Mouse (Mus musculus) embryonic facial prominence, embryonic 15.5 days (tissue): ENCODE measurements around the gene Cd300ld2. TPM values are rescaled to one million over a fixed set of nuclear protein-coding genes. Genes with fewer than 3 reads are reported as not detected.
"Not testable (repeated sequence)": the region's sequence is repeated elsewhere in the genome, so short reads cannot be mapped to it uniquely, and the experiment has no call there.

Experiments
- ATAC-seq: fragments of 200-750 bp; cut with Nextera tagmentation; 2 replicates; pipeline ENCODE4 v1.8.0; 2017; ENCODE audit warnings: low read depth, moderate TSS enrichment; ENCODE audit not compliant: insufficient number of reproducible peaks, low FRiP score, low TSS enrichment
- H3K27ac ChIP-seq: fragments of 300-500 bp; sonication (generic); replicated peaks from 2 replicates; pipeline ENCODE4 v1.5.1; 2015; ENCODE audit warnings: mild to moderate bottlenecking, inconsistent platforms
- H3K27me3 ChIP-seq: fragments of 300-500 bp; sonication (generic); 2 replicates; pipeline ENCODE4 v1.6.1; 2015; ENCODE audit warnings: inconsistent platforms
- H3K36me3 ChIP-seq: fragments of 300-500 bp; sonication (generic); 2 replicates; pipeline ENCODE4 v1.6.1; 2015; ENCODE audit warnings: mild to moderate bottlenecking, inconsistent platforms
- H3K4me1 ChIP-seq: fragments of 300-500 bp; sonication (generic); 2 replicates; pipeline ENCODE4 v1.6.1; 2015; ENCODE audit warnings: inconsistent platforms
- H3K4me2 ChIP-seq: fragments of 300-500 bp; sonication (generic); replicated peaks from 2 replicates; pipeline ENCODE4 v1.6.1; 2015; ENCODE audit warnings: mild to moderate bottlenecking, inconsistent platforms
- H3K4me3 ChIP-seq: fragments of 300-500 bp; sonication (generic); replicated peaks from 2 replicates; pipeline ENCODE4 v1.5.1; 2015; ENCODE audit warnings: mild to moderate bottlenecking, inconsistent platforms
- H3K9ac ChIP-seq: fragments of 300-500 bp; sonication (generic); 2 replicates; pipeline ENCODE4 v1.6.1; 2015; ENCODE audit warnings: inconsistent platforms
- H3K9me3 ChIP-seq: fragments of 300-500 bp; sonication (generic); replicated peaks from 2 replicates; pipeline ENCODE4 v1.6.1; 2016; ENCODE audit warnings: inconsistent platforms
- WGBS: fragments of 180-500 bp; shearing (Covaris S2); methylation state at CpG from one replicate; pipeline ENCODE4 v1.1.7; 2015; 5-methylcytosine and 5-hydroxymethylcytosine counted together
- polyA plus RNA-seq: library from polyadenylated mRNA; unstranded; fragments of >200 nt; fragmentation: Nextera tagmentation; extraction: Ambion mirVana; gene quantifications from 2 replicates; pipeline ENCODE4 v1.2.1, GENCODE M21; 2015

The Cd300ld2 gene
- polyA plus RNA-seq: not detected in 2 replicates

- not testable (repeated sequence) for H3K4me3 ChIP-seq, H3K27ac ChIP-seq, ATAC-seq, H3K4me1 ChIP-seq, H3K4me2 ChIP-seq, H3K9me3 ChIP-seq, H3K9ac ChIP-seq, H3K36me3 ChIP-seq, H3K27me3 ChIP-seq
- no CpG with 5 or more reads among the region's 7 CpGs for WGBS
Measured at GRCm38 (mm10) chr11:115016093-115016492, at the start of gene Cd300ld2. Gene Cd300ld2, minus strand, starts transcription at chr11:115016193.

- WGBS: 29% methylated on average over 5 of the region's 5 CpGs
Measured at GRCm38 (mm10) chr11:115062077-115062476, 46.1 kb upstream of the Cd300ld2 start, which contains the start of gene Cd300e. Gene Cd300e, minus strand, starts transcription at chr11:115062177.

GRCm38 (mm10) chr11:115059797-115060196 lies 43.8 kb upstream of the Cd300ld2 start:
- ATAC-seq: no peak
- Histone ChIP-seq H3K27me3 (no peaks in the 10 kb centered on the region), H3K9me3 (no peaks in the 10 kb centered on the region), H3K4me3 (no peak overlapping the region), H3K4me1 (no peaks in the 10 kb centered on the region), H3K27ac (no peak overlapping the region), H3K36me3 (no peaks in the 10 kb centered on the region), H3K9ac (no peak overlapping the region), H3K4me2 (no peak overlapping the region)
- WGBS: 81% methylated on average over 2 of the region's 2 CpGs

More at GRCm38 (mm10) chr11:115062077-115062476, 46.1 kb upstream of the Cd300ld2 start, which contains the start of gene Cd300e:
- no peaks in the 10 kb centered on the region for H3K36me3 ChIP-seq
- no peak for ATAC-seq
- H3K9ac ChIP-seq: no peak within 1 kb of the TSS
- H3K4me1 ChIP-seq: no peaks in the 10 kb centered on the region
- no peaks in the 10 kb centered on the region for H3K27me3 ChIP-seq
- H3K9me3 ChIP-seq: no peaks in the 10 kb centered on the region
- no peak within 1 kb of the TSS for H3K4me2 ChIP-seq
- no peak within 1 kb of the TSS for H3K4me3 ChIP-seq
- H3K27ac ChIP-seq: no peak within 1 kb of the TSS

- Histone ChIP-seq H3K4me1 (no peaks in the 10 kb centered on the region), H3K27ac (no peak overlapping the region), H3K4me3 (no peak overlapping the region), H3K4me2 (no peak overlapping the region), H3K9ac (no peak overlapping the region), H3K36me3 (no peaks in the 10 kb centered on the region), H3K9me3 (no peaks in the 10 kb centered on the region), H3K27me3 (no peaks in the 10 kb centered on the region)
- WGBS: 62% methylated on average over 4 of the region's 4 CpGs
- ATAC-seq: no peak
Measured at GRCm38 (mm10) chr11:115058701-115059100, 42.7 kb upstream of the Cd300ld2 start.

- Histone ChIP-seq H3K27ac (no peak overlapping the region), H3K4me1 (no peaks in the 10 kb centered on the region), H3K9ac (no peak overlapping the region), H3K27me3 (no peaks in the 10 kb centered on the region), H3K4me3 (no peak overlapping the region), H3K4me2 (no peak overlapping the region), H3K36me3 (no peaks in the 10 kb centered on the region), H3K9me3 (no peaks in the 10 kb centered on the region)
- ATAC-seq: no peak
Measured at GRCm38 (mm10) chr11:115054537-115054936, 38.5 kb upstream of the Cd300ld2 start.

- 81% methylated on average over 1 of the region's 1 CpGs for WGBS
- H3K27ac ChIP-seq: no peak overlapping the region
- H3K4me3 ChIP-seq: no peak overlapping the region
- H3K4me1 ChIP-seq: no peaks in the 10 kb centered on the region
- no peak overlapping the region for H3K9ac ChIP-seq
- no peaks in the 10 kb centered on the region for H3K27me3 ChIP-seq
- no peak for ATAC-seq
- H3K36me3 ChIP-seq: no peaks in the 10 kb centered on the region
- no peak overlapping the region for H3K4me2 ChIP-seq
- no peaks in the 10 kb centered on the region for H3K9me3 ChIP-seq
Measured at GRCm38 (mm10) chr11:115052991-115053390, 37.0 kb upstream of the Cd300ld2 start.

- no peak overlapping the region for H3K27ac ChIP-seq
Measured at GRCm38 (mm10) chr11:115052206-115052605, 36.2 kb upstream of the Cd300ld2 start.

GRCm38 (mm10) chr11:115049282-115049895 lies 33.4 kb upstream of the Cd300ld2 start:
- no peak overlapping the region for H3K9ac ChIP-seq
- no peaks in the 10 kb centered on the region for H3K36me3 ChIP-seq
- no peak overlapping the region for H3K27ac ChIP-seq
- no peak for ATAC-seq
- 50% methylated on average over 3 of the region's 3 CpGs for WGBS
- no peak overlapping the region for H3K4me3 ChIP-seq
- H3K4me1 ChIP-seq: no peaks in the 10 kb centered on the region
- no peaks in the 10 kb centered on the region for H3K9me3 ChIP-seq
- H3K27me3 ChIP-seq: no peaks in the 10 kb centered on the region
- H3K4me2 ChIP-seq: no peak overlapping the region

More at GRCm38 (mm10) chr11:115052206-115052605, 36.2 kb upstream of the Cd300ld2 start:
- WGBS: 1% methylated on average over 9 of the region's 9 CpGs
- no peak for ATAC-seq
- H3K36me3 ChIP-seq: no peaks in the 10 kb centered on the region
- H3K4me1 ChIP-seq: no peaks in the 10 kb centered on the region
- no peaks in the 10 kb centered on the region for H3K9me3 ChIP-seq
- no peaks in the 10 kb centered on the region for H3K27me3 ChIP-seq
- H3K4me3 ChIP-seq: no peak overlapping the region
- H3K4me2 ChIP-seq: no peak overlapping the region
- no peak overlapping the region for H3K9ac ChIP-seq

GRCm38 (mm10) chr11:115048259-115048658 lies 32.3 kb upstream of the Cd300ld2 start, which contains the start of gene Cd300ld3:
Gene Cd300ld3, minus strand, starts transcription at chr11:115048409.
- Histone ChIP-seq H3K4me1 (no peaks in the 10 kb centered on the region), H3K9ac (no peak within 1 kb of the TSS), H3K27ac (no peak within 1 kb of the TSS), H3K4me2 (no peak within 1 kb of the TSS), H3K4me3 (no peak within 1 kb of the TSS), H3K27me3 (no peaks in the 10 kb centered on the region), H3K36me3 (no peaks in the 10 kb centered on the region), H3K9me3 (no peaks in the 10 kb centered on the region)
- 62% methylated on average over 2 of the region's 2 CpGs for WGBS
- no peak for ATAC-seq

- not testable (repeated sequence) for H3K27me3 ChIP-seq, H3K9ac ChIP-seq, H3K9me3 ChIP-seq, H3K4me1 ChIP-seq, H3K36me3 ChIP-seq, H3K4me2 ChIP-seq, H3K27ac ChIP-seq, ATAC-seq, H3K4me3 ChIP-seq
- no CpG with 5 or more reads among the region's 6 CpGs for WGBS
Measured at GRCm38 (mm10) chr11:115037669-115038068, 21.7 kb upstream of the Cd300ld2 start, which contains the start of gene Cd300ld5. Gene Cd300ld5, minus strand, starts transcription at chr11:115037769.

- H3K9ac ChIP-seq, ATAC-seq: not testable (repeated sequence)
Measured at GRCm38 (mm10) chr11:115026912-115027311, 10.9 kb upstream of the Cd300ld2 start, which contains the start of gene Cd300ld4. Gene Cd300ld4, minus strand, starts transcription at chr11:115027012.

GRCm38 (mm10) chr11:115004070-115004469 lies 11.9 kb downstream of the Cd300ld2 start:
- Histone ChIP-seq H3K9ac (no peak overlapping the region), H3K4me1 (no peaks in the 10 kb centered on the region), H3K27ac (no peak overlapping the region), H3K4me2 (no peak overlapping the region), H3K27me3 (no peaks in the 10 kb centered on the region), H3K4me3 (no peak overlapping the region), H3K9me3 (no peaks in the 10 kb centered on the region), H3K36me3 (no peaks in the 10 kb centered on the region)
- 82% methylated on average over 5 of the region's 5 CpGs for WGBS
- ATAC-seq: no peak

More at GRCm38 (mm10) chr11:115026912-115027311, 10.9 kb upstream of the Cd300ld2 start, which contains the start of gene Cd300ld4:
- no CpG with 5 or more reads among the region's 6 CpGs for WGBS
- not testable (repeated sequence) for H3K9me3 ChIP-seq, H3K27ac ChIP-seq, H3K4me2 ChIP-seq, H3K4me1 ChIP-seq, H3K36me3 ChIP-seq, H3K27me3 ChIP-seq, H3K4me3 ChIP-seq
